Mouse (Mus musculus): ENCODE measurements at regions not wholly inside any gene's neighbourhood (a gene's known extent, or its start where the extent isn't known, plus 50 kb on each side); places are given as distances from the start of the nearest gene placed in this dataset.

GRCm38 (mm10) chr2:75431981-75432380 lies 227.1 kb upstream of the Hnrnpa3 start:
- no peak overlapping the region for H3K4me3 ChIP-seq (ENCODE audit: low read depth, low read length)
- H3K27me3 ChIP-seq (replicated peaks; ENCODE audit: control insufficient read depth, insufficient read depth, low read length): no peaks in the 10 kb centered on the region
- H3K36me3 ChIP-seq (ENCODE audit: control insufficient read depth, insufficient read depth, low read length): no peaks in the 10 kb centered on the region
- WGBS: 89% methylated on average over 6 of the region's 6 CpGs
- H3K9ac ChIP-seq (ENCODE audit: low read depth, low read length): no peak overlapping the region
- no peak overlapping the region for H3K27ac ChIP-seq (replicated peaks; ENCODE audit: low read depth, low read length)
- H3K9me3 ChIP-seq (ENCODE audit: control insufficient read depth, low read length): no peaks in the 10 kb centered on the region
- ATAC-seq (ENCODE audit: low read depth): no peak
- DNase-seq (ENCODE audit: low spot score): no peak
- H3K4me2 ChIP-seq (ENCODE audit: low read depth, low read length): no peak overlapping the region
- H3K4me1 ChIP-seq (ENCODE audit: control insufficient read depth, insufficient read depth, low read length): no peaks in the 10 kb centered on the region

GRCm38 (mm10) chr2:75434521-75434920 lies 224.5 kb upstream of the Hnrnpa3 start:
- H3K9me3 ChIP-seq (ENCODE audit: control insufficient read depth, low read length): no peaks in the 10 kb centered on the region
- H3K27me3 ChIP-seq (replicated peaks; ENCODE audit: control insufficient read depth, insufficient read depth, low read length): no peaks in the 10 kb centered on the region
- ATAC-seq (ENCODE audit: low read depth): no peak
- H3K36me3 ChIP-seq (ENCODE audit: control insufficient read depth, insufficient read depth, low read length): no peaks in the 10 kb centered on the region
- no peak overlapping the region for H3K4me3 ChIP-seq (ENCODE audit: low read depth, low read length)
- H3K9ac ChIP-seq (ENCODE audit: low read depth, low read length): no peak overlapping the region
- DNase-seq (ENCODE audit: low spot score): no peak
- WGBS: 91% methylated on average over 17 of the region's 17 CpGs
- H3K4me1 ChIP-seq (ENCODE audit: control insufficient read depth, insufficient read depth, low read length): no peaks in the 10 kb centered on the region
- H3K27ac ChIP-seq (replicated peaks; ENCODE audit: low read depth, low read length): no peak overlapping the region
- no peak overlapping the region for H3K4me2 ChIP-seq (ENCODE audit: low read depth, low read length)

GRCm38 (mm10) chr2:75439522-75440230 lies 219.4 kb upstream of the Hnrnpa3 start:
- no peak overlapping the region for H3K4me2 ChIP-seq (ENCODE audit: low read depth, low read length)
- no peaks in the 10 kb centered on the region for H3K4me1 ChIP-seq (ENCODE audit: control insufficient read depth, insufficient read depth, low read length)
- no peak overlapping the region for H3K27ac ChIP-seq (replicated peaks; ENCODE audit: low read depth, low read length)
- no peak overlapping the region for H3K4me3 ChIP-seq (ENCODE audit: low read depth, low read length)
- ATAC-seq (ENCODE audit: low read depth): no peak
- H3K9me3 ChIP-seq (ENCODE audit: control insufficient read depth, low read length): no peaks in the 10 kb centered on the region
- H3K9ac ChIP-seq (ENCODE audit: low read depth, low read length): no peak overlapping the region
- 74% methylated on average over 10 of the region's 10 CpGs for WGBS
- no peaks in the 10 kb centered on the region for H3K36me3 ChIP-seq (ENCODE audit: control insufficient read depth, insufficient read depth, low read length)
- no peaks in the 10 kb centered on the region for H3K27me3 ChIP-seq (replicated peaks; ENCODE audit: control insufficient read depth, insufficient read depth, low read length)
- no peak for DNase-seq (ENCODE audit: low spot score)

DNA sequence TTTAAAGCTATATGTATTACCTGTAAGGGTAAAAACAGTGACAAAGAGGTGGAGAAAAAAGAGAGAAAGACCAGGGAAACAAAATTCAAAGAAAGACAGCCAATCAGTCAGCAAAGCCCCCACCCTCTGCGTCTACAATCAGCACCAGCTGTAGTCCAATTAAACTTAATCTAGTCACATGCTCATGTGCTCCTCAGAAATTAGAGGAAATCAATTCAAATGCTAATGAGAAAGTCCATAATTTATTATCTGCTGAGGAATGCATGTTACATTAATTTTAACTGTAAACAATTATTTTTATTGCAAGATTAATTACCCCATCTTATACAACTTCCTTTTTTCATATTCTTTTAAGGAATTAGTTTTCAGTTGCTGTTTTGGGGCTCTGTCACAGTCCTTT lies 216.4 kb upstream of the Hnrnpa3 start:
- Histone ChIP-seq H3K4me2 (ENCODE audit: low read depth, low read length) (no peak overlapping the region), H3K36me3 (ENCODE audit: control insufficient read depth, insufficient read depth, low read length) (no peaks in the 10 kb centered on the region), H3K4me3 (ENCODE audit: low read depth, low read length) (no peak overlapping the region), H3K27ac (replicated peaks; ENCODE audit: low read depth, low read length) (no peak overlapping the region), H3K27me3 (replicated peaks; ENCODE audit: control insufficient read depth, insufficient read depth, low read length) (no peaks in the 10 kb centered on the region), H3K9me3 (ENCODE audit: control insufficient read depth, low read length) (no peaks in the 10 kb centered on the region), H3K4me1 (ENCODE audit: control insufficient read depth, insufficient read depth, low read length) (no peaks in the 10 kb centered on the region), H3K9ac (ENCODE audit: low read depth, low read length) (no peak overlapping the region)
- ATAC-seq (ENCODE audit: low read depth): no peak
- 54% methylated on average over 1 of the region's 1 CpGs for WGBS
- DNase-seq (ENCODE audit: low spot score): no peak

- Histone ChIP-seq H3K9ac (ENCODE audit: low read depth, low read length) (no peak overlapping the region), H3K27me3 (replicated peaks; ENCODE audit: control insufficient read depth, insufficient read depth, low read length) (no peaks in the 10 kb centered on the region), H3K36me3 (ENCODE audit: control insufficient read depth, insufficient read depth, low read length) (no peaks in the 10 kb centered on the region), H3K27ac (replicated peaks; ENCODE audit: low read depth, low read length) (no peak overlapping the region), H3K4me3 (ENCODE audit: low read depth, low read length) (no peak overlapping the region), H3K4me1 (ENCODE audit: control insufficient read depth, insufficient read depth, low read length) (no peaks in the 10 kb centered on the region), H3K4me2 (ENCODE audit: low read depth, low read length) (no peak overlapping the region), H3K9me3 (ENCODE audit: control insufficient read depth, low read length) (no peaks in the 10 kb centered on the region)
- ATAC-seq (ENCODE audit: low read depth): no peak
- DNase-seq (ENCODE audit: low spot score): no peak
Measured at GRCm38 (mm10) chr2:75445189-75445588, 213.9 kb upstream of the Hnrnpa3 start.

- ATAC-seq (ENCODE audit: low read depth) (no peak), DNase-seq (ENCODE audit: low spot score) (no peak)
- H3K4me3 ChIP-seq (ENCODE audit: low read depth, low read length): no peak overlapping the region
- H3K9me3 ChIP-seq (ENCODE audit: control insufficient read depth, low read length): no peaks in the 10 kb centered on the region
- H3K27me3 ChIP-seq (replicated peaks; ENCODE audit: control insufficient read depth, insufficient read depth, low read length): no peaks in the 10 kb centered on the region
- H3K4me2 ChIP-seq (ENCODE audit: low read depth, low read length): no peak overlapping the region
- no peaks in the 10 kb centered on the region for H3K36me3 ChIP-seq (ENCODE audit: control insufficient read depth, insufficient read depth, low read length)
- H3K27ac ChIP-seq (replicated peaks; ENCODE audit: low read depth, low read length): no peak overlapping the region
- no peaks in the 10 kb centered on the region for H3K4me1 ChIP-seq (ENCODE audit: control insufficient read depth, insufficient read depth, low read length)
- WGBS: 77% methylated on average over 7 of the region's 7 CpGs
- H3K9ac ChIP-seq (ENCODE audit: low read depth, low read length): no peak overlapping the region
Measured at GRCm38 (mm10) chr2:75446996-75447715, 211.9 kb upstream of the Hnrnpa3 start.

DNA sequence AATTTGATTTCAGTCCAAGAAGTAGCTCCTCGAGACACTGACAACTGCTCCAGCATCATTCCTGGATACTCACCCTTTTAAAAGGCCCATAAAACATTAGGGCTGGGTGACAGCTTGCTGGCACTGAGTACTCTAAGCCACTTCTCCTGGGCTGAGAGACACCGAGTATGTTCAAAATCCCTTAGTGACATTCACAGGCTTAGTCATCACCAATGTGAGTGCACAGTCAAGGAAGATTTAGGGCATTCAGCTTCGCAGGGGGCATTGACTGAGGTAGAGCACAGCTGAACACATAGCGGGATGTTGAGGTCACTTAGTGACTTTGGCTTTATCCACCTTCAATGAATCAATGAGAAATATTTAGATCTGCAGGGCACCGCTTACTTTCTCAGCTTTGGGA lies 210.8 kb upstream of the Hnrnpa3 start:
- Histone ChIP-seq H3K4me3 (ENCODE audit: low read depth, low read length) (no peak overlapping the region), H3K27me3 (replicated peaks; ENCODE audit: control insufficient read depth, insufficient read depth, low read length) (no peaks in the 10 kb centered on the region), H3K4me2 (ENCODE audit: low read depth, low read length) (no peak overlapping the region), H3K9ac (ENCODE audit: low read depth, low read length) (no peak overlapping the region), H3K4me1 (ENCODE audit: control insufficient read depth, insufficient read depth, low read length) (no peaks in the 10 kb centered on the region), H3K36me3 (ENCODE audit: control insufficient read depth, insufficient read depth, low read length) (no peaks in the 10 kb centered on the region), H3K9me3 (ENCODE audit: control insufficient read depth, low read length) (no peaks in the 10 kb centered on the region), H3K27ac (replicated peaks; ENCODE audit: low read depth, low read length) (no peak overlapping the region)
- ATAC-seq (ENCODE audit: low read depth) (no peak), DNase-seq (ENCODE audit: low spot score) (no peak)
- 78% methylated on average over 5 of the region's 5 CpGs for WGBS

DNA sequence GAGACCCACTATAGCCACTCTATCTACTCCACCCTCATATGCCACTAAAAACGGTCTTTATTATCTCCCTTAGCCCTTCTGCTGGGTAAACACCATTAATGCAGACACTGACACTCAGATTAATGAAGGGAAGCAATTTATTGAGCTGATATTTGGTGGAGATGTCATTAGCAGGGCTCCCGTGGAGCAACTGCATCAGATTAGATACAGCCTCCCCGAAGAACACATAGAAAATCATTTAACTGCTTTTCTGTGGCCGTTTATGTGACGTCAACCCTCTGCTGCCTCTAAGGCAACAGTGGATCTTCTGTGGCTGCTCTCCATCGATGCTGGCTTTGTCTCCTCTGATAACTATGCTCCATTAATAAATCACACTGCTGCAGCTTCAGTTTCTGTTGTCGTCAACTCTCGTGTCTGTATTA lies 207.2 kb upstream of the Hnrnpa3 start:
- Histone ChIP-seq H3K4me1 (ENCODE audit: control insufficient read depth, insufficient read depth, low read length) (no peaks in the 10 kb centered on the region), H3K27ac (replicated peaks; ENCODE audit: low read depth, low read length) (no peak overlapping the region), H3K36me3 (ENCODE audit: control insufficient read depth, insufficient read depth, low read length) (no peaks in the 10 kb centered on the region), H3K27me3 (replicated peaks; ENCODE audit: control insufficient read depth, insufficient read depth, low read length) (no peaks in the 10 kb centered on the region), H3K9ac (ENCODE audit: low read depth, low read length) (no peak overlapping the region), H3K4me2 (ENCODE audit: low read depth, low read length) (no peak overlapping the region), H3K4me3 (ENCODE audit: low read depth, low read length) (no peak overlapping the region), H3K9me3 (ENCODE audit: control insufficient read depth, low read length) (no peaks in the 10 kb centered on the region)
- ATAC-seq (ENCODE audit: low read depth): no peak
- DNase-seq (ENCODE audit: low spot score): no peak
- whole genome bisulfite sequencing: 78% methylated on average over 8 of the region's 8 CpGs
